Mouse (Mus musculus) left cerebral cortex, adult 11 months (tissue): Measurements from ENCODE around the gene Zfp54.
"Not testable (repeated sequence)": the region's sequence is repeated elsewhere in the genome, so short reads cannot be mapped to it uniquely, and the experiment has no call there.

Experiments
- DNase-seq: peaks from one replicate; pipeline ENCODE4 v3.0.0; 2022; ENCODE audit warnings: low spot score

Gene Zfp54

GRCm38 (mm10) chr17:21422664-21423599 is at the start of gene Zfp54:
Zfp54 (plus strand) TSS chr17:21423227.
- DNase-seq: peak; percentile 34

- DNase-seq: no peak
Observed at GRCm38 (mm10) chr17:21375311-21375710, 47.7 kb upstream of the Zfp54 start.

- peak; percentile 23 for DNase-seq
Observed at GRCm38 (mm10) chr17:21383391-21384056, 39.5 kb upstream of the Zfp54 start, which contains the start of gene Zfp677. Zfp677 (plus strand) TSS chr17:21383748.

GRCm38 (mm10) chr17:21384057-21384411 is 39.0 kb upstream of the Zfp54 start:
- DNase-seq: no peak

- not testable (repeated sequence) for DNase-seq
Observed at GRCm38 (mm10) chr17:21438806-21439400, 15.9 kb downstream of the Zfp54 start.

GRCm38 (mm10) chr17:21449669-21450068 is 26.6 kb downstream of the Zfp54 start:
- DNase-seq: peak; percentile 72

- DNase-seq: peak; percentile 83
Observed at GRCm38 (mm10) chr17:21450138-21450704, 27.2 kb downstream of the Zfp54 start, which contains the start of gene Zfp51. Zfp51 (plus strand) TSS chr17:21450374.

- DNase-seq: no peak
Observed at GRCm38 (mm10) chr17:21463550-21463949, 40.5 kb downstream of the Zfp54 start.

- DNase-seq: no peak
Observed at GRCm38 (mm10) chr17:21472032-21472652, 49.1 kb downstream of the Zfp54 start.

- DNase-seq: no peak
Observed at GRCm38 (mm10) chr17:21472653-21473307, 49.8 kb downstream of the Zfp54 start.

- no peak for DNase-seq
Observed at GRCm38 (mm10) chr17:21473362-21474190, 50.5 kb downstream of the Zfp54 start.

GRCm38 (mm10) chr17:21474729-21475128 is 51.7 kb downstream of the Zfp54 start:
- not testable (repeated sequence) for DNase-seq

- not testable (repeated sequence) for DNase-seq
Observed at GRCm38 (mm10) chr17:21475290-21475689, 52.3 kb downstream of the Zfp54 start.

- not testable (repeated sequence) for DNase-seq
Observed at GRCm38 (mm10) chr17:21476351-21476750, 53.3 kb downstream of the Zfp54 start.

GRCm38 (mm10) chr17:21478103-21478777 is 55.2 kb downstream of the Zfp54 start:
- DNase-seq: not testable (repeated sequence)
